Mouse (Mus musculus) v-Abl transformed pro-B cells (cell line): ENCODE data around the gene Map7d1.

Experiments
- in situ Hi-C, 2 experiments: fragments of 400-800 bp; cut with MboI; formaldehyde crosslinking; loops; one replicate each; pipeline ENCODE4 v1.15.1; 2025; ENCODE audit not compliant: unreplicated experiment in 2 of 2

The Map7d1 gene

GRCm38 (mm10) chr4:126256131-126256791 is at the start of gene Map7d1:
TSS of gene Map7d1 (minus strand) at chr4:126256343.
- in situ Hi-C loops: loop anchor here in 1 of 2 experiments (5.0 to 25.0 kb wide), 2 partner anchors 69 to 169 kb away; partner anchors contain the start of gene Lsm10

GRCm38 (mm10) chr4:126305428-126305827 is 49.3 kb upstream of the Map7d1 start:
- in situ Hi-C loops: loop anchor here (5.0 to 25.0 kb wide), 6 partner anchors 33 to 1143 kb away; partner anchors contain the start of gene Trappc3 (in 1 of the 2)

GRCm38 (mm10) chr4:126303877-126304276 is 47.7 kb upstream of the Map7d1 start:
- in situ Hi-C loops: loop anchor here in 1 of 2 experiments (25.0 kb wide), 1 partner anchor 1142 kb away; no protein-coding TSS in a partner anchor

- in situ Hi-C loops: loop anchor here in 1 of 2 experiments (25.0 kb wide), 1 partner anchor 1139 kb away; no protein-coding TSS in a partner anchor
Observed at GRCm38 (mm10) chr4:126301584-126302309, 45.6 kb upstream of the Map7d1 start.

GRCm38 (mm10) chr4:126300916-126301583 is 44.9 kb upstream of the Map7d1 start:
- in situ Hi-C loops: loop anchor here in 1 of 2 experiments (25.0 kb wide), 1 partner anchor 1139 kb away; no protein-coding TSS in a partner anchor

- in situ Hi-C loops: no loop called here
Observed at GRCm38 (mm10) chr4:126296617-126297101, 40.5 kb upstream of the Map7d1 start.

- in situ Hi-C loops: no loop called here
Observed at GRCm38 (mm10) chr4:126295937-126296336, 39.8 kb upstream of the Map7d1 start.

- in situ Hi-C loops: no loop called here
Observed at GRCm38 (mm10) chr4:126295152-126295551, 39.0 kb upstream of the Map7d1 start.

GRCm38 (mm10) chr4:126291196-126291595 is 35.1 kb upstream of the Map7d1 start:
- in situ Hi-C loops: no loop called here

GRCm38 (mm10) chr4:126290314-126290713 is 34.2 kb upstream of the Map7d1 start:
- in situ Hi-C loops: no loop called here

- in situ Hi-C loops: no loop called here
Observed at GRCm38 (mm10) chr4:126288085-126288666, 32.0 kb upstream of the Map7d1 start.

GRCm38 (mm10) chr4:126287302-126287995 is 31.3 kb upstream of the Map7d1 start:
- in situ Hi-C loops: no loop called here

GRCm38 (mm10) chr4:126286492-126286891 is 30.3 kb upstream of the Map7d1 start, which contains the start of gene Col8a2:
TSS of gene Col8a2 (plus strand) at chr4:126286793.
- in situ Hi-C loops: no loop called here

- in situ Hi-C loops: no loop called here
Observed at GRCm38 (mm10) chr4:126283582-126283981, 27.4 kb upstream of the Map7d1 start.

- in situ Hi-C loops: no loop called here
Observed at GRCm38 (mm10) chr4:126281706-126282105, 25.6 kb upstream of the Map7d1 start.

- in situ Hi-C loops: no loop called here
Observed at GRCm38 (mm10) chr4:126278961-126279360, 22.8 kb upstream of the Map7d1 start.

GRCm38 (mm10) chr4:126278565-126278915 is 22.4 kb upstream of the Map7d1 start:
- in situ Hi-C loops: no loop called here

- in situ Hi-C loops: no loop called here
Observed at GRCm38 (mm10) chr4:126277906-126278564, 21.9 kb upstream of the Map7d1 start.

GRCm38 (mm10) chr4:126275681-126276131 is 19.6 kb upstream of the Map7d1 start:
- in situ Hi-C loops: no loop called here
